Mouse (Mus musculus) liver, postnatal 0 days (tissue): ENCODE measurements around the gene Wdtc1.

Experiments
- CTCF ChIP-seq: sonication (generic); IDR thresholded peaks from 2 replicates; pipeline ENCODE4 v1.5.1; 2016; ENCODE audit warnings: antibody characterized with exemption, low read depth
- EP300 ChIP-seq: IDR thresholded peaks from 2 replicates; pipeline ENCODE4 v1.6.1; 2016; ENCODE audit warnings: antibody characterized with exemption, low read depth, mild to moderate bottlenecking

DNA sequence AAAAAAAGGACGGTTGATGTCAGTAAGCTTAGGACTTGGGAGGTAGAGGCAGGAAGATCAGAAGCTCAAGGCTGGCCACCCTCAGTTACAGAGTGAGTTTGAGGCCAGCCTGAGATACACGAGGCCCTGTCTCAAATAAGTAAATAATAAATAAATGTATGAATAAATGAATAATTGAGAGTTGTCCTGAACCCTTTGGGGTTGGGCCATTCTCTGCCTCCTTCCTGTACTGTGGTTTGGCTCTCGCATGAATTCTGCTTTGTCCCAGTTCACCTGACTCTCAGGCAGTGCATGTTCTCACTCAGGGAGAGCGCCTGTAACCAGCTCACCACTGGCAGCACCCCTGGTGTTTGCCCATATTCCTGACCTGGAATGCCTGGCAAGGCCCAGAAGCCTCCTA, 20.7 kb upstream of the Wdtc1 start:
- TF ChIP-seq EP300: no peak
- no peak for TF ChIP-seq CTCF
